Mouse (Mus musculus) thymus, adult 2 months (tissue): ENCODE measurements at regions not wholly inside any gene's neighbourhood (a gene's known extent, or its start where the extent isn't known, plus 50 kb on each side); places are given as distances from the start of the nearest gene placed in this dataset.
"Not testable (repeated sequence)": the region's sequence is repeated elsewhere in the genome, so short reads cannot be mapped to it uniquely, and the experiment has no call there.

Experiments used
- DNase-seq: peaks from one replicate; pipeline ENCODE4 v3.0.0; 2021
- H3K27ac ChIP-seq: fragments of 200-500 bp; 2 replicates; pipeline ENCODE4 v1.5.1; 2012; ENCODE audit warnings: low read length, control low read depth; ENCODE audit not compliant: control insufficient read depth, insufficient read depth
- H3K27me3 ChIP-seq: fragments of 200-500 bp; 2 replicates; pipeline ENCODE4 v1.6.1; 2012; ENCODE audit warnings: mild to moderate bottlenecking, low read length, moderate library complexity, mixed read lengths; ENCODE audit not compliant: control insufficient read depth, insufficient read depth
- H3K36me3 ChIP-seq: fragments of 200-500 bp; 2 replicates; pipeline ENCODE4 v1.6.1; 2012; ENCODE audit warnings: mild to moderate bottlenecking, low read length, moderate library complexity; ENCODE audit not compliant: control insufficient read depth, insufficient read depth
- H3K4me1 ChIP-seq: fragments of 200-500 bp; replicated peaks from 2 replicates; pipeline ENCODE4 v1.6.1; 2012; ENCODE audit warnings: low read length; ENCODE audit not compliant: control insufficient read depth, insufficient read depth
- H3K4me3 ChIP-seq: fragments of 200-500 bp; 2 replicates; pipeline ENCODE4 v1.5.1; 2012; ENCODE audit warnings: mild to moderate bottlenecking, low read length, control low read depth, moderate library complexity; ENCODE audit not compliant: control insufficient read depth, insufficient read depth
- CTCF ChIP-seq: fragments of 200-500 bp; IDR thresholded peaks from 2 replicates; pipeline ENCODE4 v1.5.1; 2012; ENCODE audit warnings: mild to moderate bottlenecking, control low read depth, low read length, moderate library complexity, borderline replicate concordance; ENCODE audit not compliant: control insufficient read depth, poor library complexity, insufficient read depth; ENCODE audit errors: extremely low read depth
- POLR2A ChIP-seq: fragments of 200-500 bp; IDR thresholded peaks from 2 replicates; pipeline ENCODE4 v1.6.1; 2012; ENCODE audit warnings: mild to moderate bottlenecking, low read length, control low read depth, moderate library complexity; ENCODE audit not compliant: control insufficient read depth, poor library complexity, insufficient read depth; ENCODE audit errors: extremely low read depth
- WGBS: fragments of 180-500 bp; shearing (Covaris S2); methylation state at CpG from one replicate; pipeline ENCODE4 v1.1.7; 2018; 5-methylcytosine and 5-hydroxymethylcytosine counted together

GRCm38 (mm10) chr6:84299936-84300335, 291.5 kb downstream of the Dysf start:
- H3K4me1 ChIP-seq, result no peaks in the 10 kb centered on the region
- 86% methylated on average over 2 of the region's 2 CpGs for WGBS

GRCm38 (mm10) chr6:84299146-84299545, 290.8 kb downstream of the Dysf start:
- H3K27ac ChIP-seq, result no peak overlapping the region
- no peaks in the 10 kb centered on the region for H3K36me3 ChIP-seq
- H3K4me1 ChIP-seq, result no peaks in the 10 kb centered on the region
- no peaks in the 10 kb centered on the region for H3K27me3 ChIP-seq
- H3K4me3 ChIP-seq, result no peak overlapping the region
- TF ChIP-seq POLR2A (no peak), CTCF (no peak)
- no peak for DNase-seq

More at GRCm38 (mm10) chr6:84299936-84300335, 291.5 kb downstream of the Dysf start:
- TF ChIP-seq CTCF (no peak), POLR2A (no peak)
- Histone ChIP-seq H3K27ac (no peak overlapping the region), H3K4me3 (no peak overlapping the region), H3K36me3 (no peaks in the 10 kb centered on the region), H3K27me3 (no peaks in the 10 kb centered on the region)
- DNase-seq, result no peak

DNA sequence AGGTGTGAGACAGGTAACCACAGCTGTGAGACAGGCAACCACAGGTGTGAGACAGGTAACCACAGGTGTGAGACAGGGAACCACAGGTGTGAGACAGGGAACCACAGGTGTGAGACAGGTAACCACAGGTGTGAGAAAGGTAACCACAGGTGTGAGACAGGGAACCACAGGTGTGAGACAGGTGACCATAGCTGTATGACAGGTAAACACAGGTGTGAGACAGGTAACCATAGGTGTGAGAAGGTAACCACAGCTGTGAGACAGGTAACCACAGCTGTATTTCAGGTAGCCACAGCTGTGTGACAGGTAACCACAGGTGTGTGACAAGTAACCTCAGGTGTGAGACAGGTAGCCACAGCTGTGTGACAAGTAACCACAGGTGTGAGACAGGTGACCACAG, 265.5 kb downstream of the Dysf start:
- H3K4me3 ChIP-seq, H3K27ac ChIP-seq, DNase-seq, H3K36me3 ChIP-seq, H3K4me1 ChIP-seq, H3K27me3 ChIP-seq: not testable (repeated sequence)

GRCm38 (mm10) chr6:84272520-84273311, 264.3 kb downstream of the Dysf start:
- 70% methylated on average over 6 of the region's 6 CpGs for WGBS
- Histone ChIP-seq H3K27ac (no peak overlapping the region), H3K36me3 (no peaks in the 10 kb centered on the region), H3K27me3 (no peaks in the 10 kb centered on the region), H3K4me3 (no peak overlapping the region), H3K4me1 (no peaks in the 10 kb centered on the region)
- no peak for DNase-seq
- TF ChIP-seq POLR2A, result no peak
- TF ChIP-seq CTCF, result no peak

GRCm38 (mm10) chr6:84271966-84272365, 263.6 kb downstream of the Dysf start:
- no peaks in the 10 kb centered on the region for H3K36me3 ChIP-seq
- 93% methylated on average over 6 of the region's 6 CpGs for WGBS
- no peaks in the 10 kb centered on the region for H3K27me3 ChIP-seq
- no peaks in the 10 kb centered on the region for H3K4me1 ChIP-seq
- H3K4me3 ChIP-seq, result no peak overlapping the region
- no peak for TF ChIP-seq CTCF
- TF ChIP-seq POLR2A, result no peak
- H3K27ac ChIP-seq, result no peak overlapping the region
- DNase-seq, result no peak

GRCm38 (mm10) chr6:84271441-84271840, 263.1 kb downstream of the Dysf start:
- Histone ChIP-seq H3K27me3 (no peaks in the 10 kb centered on the region), H3K4me1 (no peaks in the 10 kb centered on the region), H3K36me3 (no peaks in the 10 kb centered on the region), H3K27ac (no peak overlapping the region), H3K4me3 (no peak overlapping the region)
- DNase-seq, result no peak
- TF ChIP-seq CTCF (no peak), POLR2A (no peak)
- 85% methylated on average over 3 of the region's 3 CpGs for WGBS

- Histone ChIP-seq H3K27me3 (no peaks in the 10 kb centered on the region), H3K36me3 (no peaks in the 10 kb centered on the region), H3K4me1 (no peaks in the 10 kb centered on the region), H3K27ac (no peak overlapping the region), H3K4me3 (no peak overlapping the region)
- no peak for TF ChIP-seq CTCF
- TF ChIP-seq POLR2A, result no peak
- 84% methylated on average over 12 of the region's 12 CpGs for WGBS
- DNase-seq, result no peak
Observed at GRCm38 (mm10) chr6:84270518-84271165, 262.3 kb downstream of the Dysf start.
